Mouse (Mus musculus) ES-Bruce4 (cell line): ENCODE measurements around the gene Car6.

ENCODE experiments used
- CTCF ChIP-seq: IDR thresholded peaks from one replicate; pipeline ENCODE4 v1.8.1; 2011; ENCODE audit warnings: low read depth, low read length
- POLR2A ChIP-seq: IDR thresholded peaks from one replicate; pipeline ENCODE4 v1.8.1; 2011; ENCODE audit warnings: low read length; ENCODE audit not compliant: insufficient read depth

DNA sequence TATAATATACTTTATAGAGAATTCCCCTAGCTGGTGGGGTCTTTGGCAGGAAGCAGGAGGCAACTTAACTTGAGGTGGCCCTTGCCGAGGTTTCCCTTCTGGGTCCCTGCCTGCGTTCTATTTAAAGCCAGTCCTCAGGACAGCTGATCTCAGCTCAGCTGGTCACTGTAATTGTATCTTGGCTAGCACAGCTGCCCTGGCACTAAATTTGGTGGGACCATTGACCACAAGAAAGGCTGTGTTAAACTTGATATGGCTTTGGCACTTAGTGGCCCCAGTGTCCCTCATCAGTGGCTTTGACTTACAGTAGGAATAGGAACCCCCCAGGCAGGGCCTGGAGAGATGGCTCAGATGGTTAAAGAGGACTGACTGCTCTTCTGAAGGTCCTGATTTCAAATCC is 44.7 kb upstream of the Car6 start:
- no peak for TF ChIP-seq CTCF
- no peak for TF ChIP-seq POLR2A
